Mouse (Mus musculus) neural tube, embryonic 15.5 days (tissue): ENCODE data around the gene Abhd17c. TPM values are rescaled to one million over a fixed set of nuclear protein-coding genes. Genes with fewer than 3 reads are reported as not detected.

ENCODE experiments used
- ATAC-seq: fragments of 200-750 bp; cut with Nextera tagmentation; 2 replicates; pipeline ENCODE4 v1.8.0; 2017; ENCODE audit warnings: mild to moderate bottlenecking, moderate TSS enrichment, moderate library complexity; ENCODE audit not compliant: low FRiP score
- H3K27ac ChIP-seq: fragments of 300-500 bp; sonication (generic); replicated peaks from 2 replicates; pipeline ENCODE4 v1.5.1; 2015; ENCODE audit warnings: mild to moderate bottlenecking, inconsistent platforms
- H3K27me3 ChIP-seq: fragments of 300-500 bp; sonication (generic); replicated peaks from 2 replicates; pipeline ENCODE4 v1.6.1; 2015; ENCODE audit warnings: inconsistent platforms
- H3K36me3 ChIP-seq: fragments of 300-500 bp; sonication (generic); 2 replicates; pipeline ENCODE4 v1.6.1; 2015; ENCODE audit warnings: inconsistent platforms
- H3K4me1 ChIP-seq: fragments of 300-500 bp; sonication (generic); 2 replicates; pipeline ENCODE4 v1.6.1; 2015; ENCODE audit warnings: inconsistent platforms
- H3K4me2 ChIP-seq: fragments of 300-500 bp; sonication (generic); 2 replicates; pipeline ENCODE4 v1.6.1; 2015; ENCODE audit warnings: inconsistent platforms, mild to moderate bottlenecking, moderate library complexity
- H3K4me3 ChIP-seq: fragments of 300-500 bp; sonication (generic); replicated peaks from 2 replicates; pipeline ENCODE4 v1.5.1; 2015; ENCODE audit warnings: mild to moderate bottlenecking, inconsistent platforms
- H3K9ac ChIP-seq: fragments of 300-500 bp; sonication (generic); replicated peaks from 2 replicates; pipeline ENCODE4 v1.6.1; 2015; ENCODE audit warnings: mild to moderate bottlenecking, inconsistent platforms
- H3K9me3 ChIP-seq: fragments of 300-500 bp; sonication (generic); replicated peaks from 2 replicates; pipeline ENCODE4 v1.6.1; 2016; ENCODE audit warnings: inconsistent platforms
- WGBS: fragments of 180-500 bp; shearing (Covaris S2); methylation state at CpG from one replicate; pipeline ENCODE4 v1.1.7; 2015; ENCODE audit warnings: mixed read lengths; 5-methylcytosine and 5-hydroxymethylcytosine counted together
- polyA plus RNA-seq: library from polyadenylated mRNA; unstranded; fragments of >200 nt; fragmentation: Nextera tagmentation; extraction: Ambion mirVana; gene quantifications from 2 replicates; pipeline ENCODE4 v1.2.1, GENCODE M21; 2015

Abhd17c gene
- polyA plus RNA-seq, 1 experiment from 2014 or later: 71.7 TPM

- 79% methylated on average over 4 of the region's 4 CpGs for WGBS
- H3K27me3 ChIP-seq: peaks cover 20% of the 10 kb centered on the region
- no peak overlapping the region for H3K4me2 ChIP-seq
- no peak overlapping the region for H3K9ac ChIP-seq
- no peaks in the 10 kb centered on the region for H3K9me3 ChIP-seq
- no peaks in the 10 kb centered on the region for H3K36me3 ChIP-seq
- H3K4me3 ChIP-seq: no peak overlapping the region
- ATAC-seq: no peak
- peaks cover 11% of the 10 kb centered on the region for H3K4me1 ChIP-seq
- H3K27ac ChIP-seq: no peak overlapping the region
Observed at GRCm38 (mm10) chr7:84090793-84091192, 60.9 kb downstream of the Abhd17c start.

GRCm38 (mm10) chr7:84089777-84090176 is 61.9 kb downstream of the Abhd17c start:
- no peak overlapping the region for H3K27ac ChIP-seq
- no peak overlapping the region for H3K9ac ChIP-seq
- H3K27me3 ChIP-seq: peaks cover 30% of the 10 kb centered on the region
- H3K9me3 ChIP-seq: no peaks in the 10 kb centered on the region
- peaks cover 22% of the 10 kb centered on the region for H3K4me1 ChIP-seq
- no peaks in the 10 kb centered on the region for H3K36me3 ChIP-seq
- no peak overlapping the region for H3K4me2 ChIP-seq
- WGBS: 3% methylated on average over 1 of the region's 1 CpGs
- H3K4me3 ChIP-seq: no peak overlapping the region
- ATAC-seq: no peak

- Histone ChIP-seq H3K4me1 (peaks cover 22% of the 10 kb centered on the region), H3K9me3 (no peaks in the 10 kb centered on the region), H3K9ac (no peak overlapping the region), H3K27ac (no peak overlapping the region), H3K27me3 (peaks cover 33% of the 10 kb centered on the region), H3K36me3 (no peaks in the 10 kb centered on the region), H3K4me2 (no peak overlapping the region), H3K4me3 (no peak overlapping the region)
- 13% methylated on average over 4 of the region's 4 CpGs for WGBS
- no peak for ATAC-seq
Observed at GRCm38 (mm10) chr7:84088971-84089370, 62.7 kb downstream of the Abhd17c start.

GRCm38 (mm10) chr7:84088191-84088590 is 63.5 kb downstream of the Abhd17c start:
- Histone ChIP-seq H3K9me3 (no peaks in the 10 kb centered on the region), H3K4me1 (peaks cover 22% of the 10 kb centered on the region), H3K4me3 (no peak overlapping the region), H3K9ac (no peak overlapping the region), H3K27ac (no peak overlapping the region), H3K4me2 (no peak overlapping the region), H3K27me3 (peaks cover 35% of the 10 kb centered on the region), H3K36me3 (no peaks in the 10 kb centered on the region)
- ATAC-seq: no peak
- WGBS: 90% methylated on average over 3 of the region's 3 CpGs

GRCm38 (mm10) chr7:84086039-84086829 is 65.5 kb downstream of the Abhd17c start, which contains the start of gene Cemip:
TSS of gene Cemip (minus strand) at chr7:84086502.
- Histone ChIP-seq H3K4me3 (peak within 1 kb of the TSS; percentile 52), H3K27ac (no peak within 1 kb of the TSS), H3K9me3 (no peaks in the 10 kb centered on the region), H3K4me1 (peaks cover 22% of the 10 kb centered on the region), H3K4me2 (peak within 1 kb of the TSS; percentile 93), H3K9ac (peak within 1 kb of the TSS; percentile 57), H3K36me3 (no peaks in the 10 kb centered on the region), H3K27me3 (peaks cover 39% of the 10 kb centered on the region)
- under 1% methylated on average over 54 of the region's 54 CpGs for WGBS
- ATAC-seq: peak; percentile 88

GRCm38 (mm10) chr7:84085049-84085945 is 66.4 kb downstream of the Abhd17c start:
- Histone ChIP-seq H3K4me2 (peak overlapping the region; percentile 93), H3K27me3 (peaks cover 39% of the 10 kb centered on the region), H3K9me3 (no peaks in the 10 kb centered on the region), H3K4me3 (peak overlapping the region; percentile 52), H3K27ac (no peak overlapping the region), H3K9ac (peak overlapping the region; percentile 57; the same call in 1 of the 2 replicates), H3K36me3 (no peaks in the 10 kb centered on the region), H3K4me1 (peaks cover 22% of the 10 kb centered on the region)
- 4% methylated on average over 39 of the region's 39 CpGs for WGBS
- peak; percentile 49 for ATAC-seq

GRCm38 (mm10) chr7:84077257-84078013 is 74.3 kb downstream of the Abhd17c start:
- Histone ChIP-seq H3K4me1 (no peaks in the 10 kb centered on the region), H3K9me3 (no peaks in the 10 kb centered on the region), H3K36me3 (no peaks in the 10 kb centered on the region), H3K4me3 (no peak overlapping the region), H3K27ac (no peak overlapping the region), H3K27me3 (no peaks in the 10 kb centered on the region), H3K4me2 (no peak overlapping the region), H3K9ac (no peak overlapping the region)
- ATAC-seq: no peak
- 75% methylated on average over 7 of the region's 7 CpGs for WGBS

GRCm38 (mm10) chr7:84074266-84074665 is 77.4 kb downstream of the Abhd17c start:
- Histone ChIP-seq H3K4me2 (no peak overlapping the region), H3K27me3 (no peaks in the 10 kb centered on the region), H3K4me3 (no peak overlapping the region), H3K9me3 (no peaks in the 10 kb centered on the region), H3K4me1 (no peaks in the 10 kb centered on the region), H3K36me3 (no peaks in the 10 kb centered on the region), H3K27ac (no peak overlapping the region), H3K9ac (no peak overlapping the region)
- no peak for ATAC-seq
- WGBS: 78% methylated on average over 8 of the region's 8 CpGs

GRCm38 (mm10) chr7:84073856-84074255 is 77.8 kb downstream of the Abhd17c start:
- H3K27ac ChIP-seq: no peak overlapping the region
- WGBS: 85% methylated on average over 3 of the region's 3 CpGs
- ATAC-seq: no peak
- no peaks in the 10 kb centered on the region for H3K9me3 ChIP-seq
- no peaks in the 10 kb centered on the region for H3K27me3 ChIP-seq
- no peaks in the 10 kb centered on the region for H3K36me3 ChIP-seq
- no peak overlapping the region for H3K4me2 ChIP-seq
- no peak overlapping the region for H3K9ac ChIP-seq
- no peaks in the 10 kb centered on the region for H3K4me1 ChIP-seq
- H3K4me3 ChIP-seq: no peak overlapping the region

- Histone ChIP-seq H3K27me3 (no peaks in the 10 kb centered on the region), H3K4me2 (no peak overlapping the region), H3K27ac (no peak overlapping the region), H3K4me3 (no peak overlapping the region), H3K9ac (no peak overlapping the region), H3K4me1 (no peaks in the 10 kb centered on the region), H3K36me3 (no peaks in the 10 kb centered on the region), H3K9me3 (no peaks in the 10 kb centered on the region)
- 87% methylated on average over 5 of the region's 5 CpGs for WGBS
- no peak for ATAC-seq
Observed at GRCm38 (mm10) chr7:84068931-84069330, 82.8 kb downstream of the Abhd17c start.

GRCm38 (mm10) chr7:84059799-84060198 is 91.9 kb downstream of the Abhd17c start:
- WGBS: 94% methylated on average over 7 of the region's 7 CpGs
- Histone ChIP-seq H3K36me3 (no peaks in the 10 kb centered on the region), H3K4me2 (no peak overlapping the region), H3K27me3 (no peaks in the 10 kb centered on the region), H3K4me1 (no peaks in the 10 kb centered on the region), H3K27ac (no peak overlapping the region), H3K9ac (no peak overlapping the region), H3K4me3 (no peak overlapping the region), H3K9me3 (no peaks in the 10 kb centered on the region)
- no peak for ATAC-seq
